Mouse (Mus musculus) testis, adult 2 months (tissue): ENCODE data around the gene Sypl2. TPM values are rescaled to one million over a fixed set of nuclear protein-coding genes. Genes with fewer than 3 reads are reported as not detected.

ENCODE experiments used
- H3K27ac ChIP-seq: fragments of 200-500 bp; 2 replicates; pipeline ENCODE4 v1.5.1; 2012; ENCODE audit warnings: low read depth, low read length; ENCODE audit not compliant: control insufficient read depth, insufficient read depth
- H3K27me3 ChIP-seq: fragments of 200-500 bp; 2 replicates; pipeline ENCODE4 v1.6.1; 2012; ENCODE audit warnings: mild to moderate bottlenecking, low read length, moderate library complexity; ENCODE audit not compliant: control insufficient read depth, insufficient read depth
- H3K36me3 ChIP-seq: fragments of 200-500 bp; 2 replicates; pipeline ENCODE4 v1.6.1; 2012; ENCODE audit warnings: mild to moderate bottlenecking, low read length; ENCODE audit not compliant: control insufficient read depth, insufficient read depth
- H3K4me1 ChIP-seq: fragments of 200-500 bp; 2 replicates; pipeline ENCODE4 v1.6.1; 2012; ENCODE audit warnings: low read length; ENCODE audit not compliant: control insufficient read depth, insufficient read depth
- H3K4me3 ChIP-seq: fragments of 200-500 bp; 2 replicates; pipeline ENCODE4 v1.5.1; 2012; ENCODE audit warnings: low read depth, mild to moderate bottlenecking, low read length, moderate library complexity, mixed read lengths; ENCODE audit not compliant: control insufficient read depth
- CTCF ChIP-seq: fragments of 200-500 bp; IDR thresholded peaks from 2 replicates; pipeline ENCODE4 v1.5.1; 2012; ENCODE audit warnings: low read depth, mild to moderate bottlenecking, inconsistent platforms, low read length, moderate library complexity; ENCODE audit not compliant: control insufficient read depth, insufficient read depth, insufficient replicate concordance
- POLR2A ChIP-seq: fragments of 200-500 bp; IDR thresholded peaks from 2 replicates; pipeline ENCODE4 v1.6.1; 2012; ENCODE audit warnings: low read depth, mild to moderate bottlenecking, inconsistent platforms, low read length, moderate library complexity; ENCODE audit not compliant: control insufficient read depth
- polyA plus RNA-seq: library from polyadenylated mRNA; depleted of rRNA; stranded (reverse); fragments of >200 nt; gene quantifications from 2 replicates; pipeline ENCODE4 v1.2.3, GENCODE M21; 2012

Sypl2 gene
- polyA plus RNA-seq, 1 experiment: 0.59 TPM

DNA sequence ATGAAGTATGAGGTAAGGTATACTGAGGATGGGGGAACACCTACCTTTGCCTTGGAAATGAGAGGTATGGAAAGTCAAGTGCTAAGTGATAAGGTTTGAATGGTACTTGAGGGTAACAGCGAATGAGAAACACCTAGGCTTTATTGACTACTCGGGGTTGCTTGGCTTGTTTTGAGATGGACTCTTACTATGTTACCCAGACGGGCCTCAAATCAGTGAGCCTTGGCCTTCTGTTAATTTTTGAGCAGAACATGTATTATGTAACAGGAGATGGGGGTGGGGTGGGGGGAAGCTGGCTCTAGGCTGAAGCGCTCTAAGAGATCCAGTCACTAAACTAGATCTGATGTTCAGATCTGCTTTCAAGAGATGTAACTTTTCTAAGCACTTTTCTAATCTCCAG, 5.2 kb upstream of the Sypl2 start:
- Histone ChIP-seq H3K4me3 (no peak overlapping the region), H3K27me3 (peaks cover 2% of the 10 kb centered on the region), H3K4me1 (peaks cover under 1% of the 10 kb centered on the region), H3K27ac (no peak overlapping the region), H3K36me3 (no peaks in the 10 kb centered on the region)
- TF ChIP-seq POLR2A (no peak), CTCF (no peak)

DNA sequence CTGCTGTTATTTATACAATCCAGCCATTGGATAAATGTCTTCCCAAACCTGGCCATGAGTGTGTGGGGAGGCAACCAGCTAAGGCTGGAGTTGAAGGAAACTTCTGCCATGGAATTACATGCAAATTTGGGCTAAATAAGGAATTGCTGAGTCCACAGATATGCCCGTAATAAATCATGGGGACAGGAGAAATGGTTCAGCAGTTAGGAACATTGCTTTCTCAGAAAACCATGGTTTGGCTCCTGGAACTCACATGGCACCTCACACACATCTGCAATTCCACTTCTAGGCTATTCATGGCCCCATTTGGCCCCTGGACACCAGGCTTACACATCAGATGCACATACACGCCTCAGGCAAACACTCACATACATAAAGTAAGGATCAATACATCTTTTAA, 1.1 kb upstream of the Sypl2 start:
- peaks cover 9% of the 10 kb centered on the region for H3K27me3 ChIP-seq
- no peak overlapping the region for H3K4me3 ChIP-seq
- H3K4me1 ChIP-seq: peaks cover 6% of the 10 kb centered on the region
- TF ChIP-seq CTCF (no peak), POLR2A (no peak)
- H3K27ac ChIP-seq: no peak overlapping the region
- H3K36me3 ChIP-seq: no peaks in the 10 kb centered on the region

GRCm38 (mm10) chr3:108225711-108226557, 514 bp downstream of the Sypl2 start:
- Histone ChIP-seq H3K4me3 (peak overlapping the region; percentile 87), H3K4me1 (peaks cover 6% of the 10 kb centered on the region), H3K27ac (no peak overlapping the region), H3K36me3 (no peaks in the 10 kb centered on the region), H3K27me3 (peaks cover 9% of the 10 kb centered on the region)
- no peak for TF ChIP-seq POLR2A
- no peak for TF ChIP-seq CTCF

DNA sequence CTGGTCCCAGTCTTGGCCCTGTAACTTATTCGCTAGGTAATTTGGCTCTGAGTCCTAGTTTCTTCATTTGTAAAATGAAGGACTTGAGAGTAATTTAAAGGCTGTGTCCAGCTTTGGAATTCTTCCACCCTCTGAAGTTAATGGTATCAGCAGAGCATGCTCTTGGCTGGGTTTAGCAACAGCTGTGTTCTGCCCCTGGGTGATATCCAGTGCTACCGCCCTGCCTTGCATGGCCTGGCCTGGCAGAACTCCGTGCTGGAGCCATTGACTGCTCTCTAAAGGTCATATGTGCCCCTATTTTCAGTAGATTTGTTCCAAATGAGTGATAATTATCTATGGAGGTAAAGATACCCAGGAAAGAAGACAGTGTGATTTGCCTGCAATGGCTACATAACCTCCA, 5.8 kb downstream of the Sypl2 start:
- H3K36me3 ChIP-seq: no peaks in the 10 kb centered on the region
- H3K27ac ChIP-seq: no peak overlapping the region
- no peaks in the 10 kb centered on the region for H3K4me1 ChIP-seq
- H3K27me3 ChIP-seq: peaks cover 2% of the 10 kb centered on the region; the same call in 1 of the 2 replicates
- no peak overlapping the region for H3K4me3 ChIP-seq
- TF ChIP-seq CTCF: no peak
- TF ChIP-seq POLR2A: no peak

- Histone ChIP-seq H3K4me3 (no peak overlapping the region), H3K27ac (no peak overlapping the region), H3K4me1 (peaks cover 10% of the 10 kb centered on the region), H3K36me3 (no peaks in the 10 kb centered on the region), H3K27me3 (no peaks in the 10 kb centered on the region)
- TF ChIP-seq CTCF (no peak), POLR2A (no peak)
These were observed 11.7 kb downstream of the Sypl2 start for GRCm38 (mm10) chr3:108214734-108215133.

DNA sequence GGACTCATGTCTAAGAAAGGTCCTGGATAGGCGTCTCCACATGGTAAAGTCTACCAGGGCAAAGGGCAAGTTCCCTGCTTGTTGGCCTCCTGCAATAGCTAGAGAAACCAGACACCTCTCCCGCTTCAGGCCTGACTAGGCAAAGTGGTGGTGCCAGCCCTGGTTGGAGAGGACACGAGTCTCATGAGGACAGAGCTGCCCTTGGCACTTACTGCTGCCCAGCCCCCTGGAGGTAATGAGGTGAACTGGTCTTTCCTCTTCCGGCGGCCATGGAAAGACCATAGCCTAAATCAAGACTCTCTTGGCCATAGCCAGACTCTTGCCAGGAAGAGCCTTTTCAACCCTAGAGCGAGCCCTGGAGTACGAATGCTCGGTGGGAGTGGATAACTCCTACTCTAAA, 14.0 kb downstream of the Sypl2 start:
- no peaks in the 10 kb centered on the region for H3K27me3 ChIP-seq
- peaks cover 14% of the 10 kb centered on the region for H3K4me1 ChIP-seq
- H3K36me3 ChIP-seq: no peaks in the 10 kb centered on the region
- no peak overlapping the region for H3K4me3 ChIP-seq
- H3K27ac ChIP-seq: no peak overlapping the region
- TF ChIP-seq CTCF: no peak
- no peak for TF ChIP-seq POLR2A

GRCm38 (mm10) chr3:108211845-108212244, 14.6 kb downstream of the Sypl2 start:
- H3K36me3 ChIP-seq: no peaks in the 10 kb centered on the region
- no peak overlapping the region for H3K4me3 ChIP-seq
- H3K27me3 ChIP-seq: no peaks in the 10 kb centered on the region
- TF ChIP-seq CTCF: no peak
- TF ChIP-seq POLR2A: no peak
- no peak overlapping the region for H3K27ac ChIP-seq
- H3K4me1 ChIP-seq: peaks cover 14% of the 10 kb centered on the region
